Mouse (Mus musculus) limb, embryonic 13.5 days (tissue): ENCODE data around the gene C1qtnf2. TPM values are rescaled to one million over a fixed set of nuclear protein-coding genes. Genes with fewer than 3 reads are reported as not detected.

Experiments used
- polyA plus RNA-seq: library from polyadenylated mRNA; unstranded; fragments of >200 nt; fragmentation: Nextera tagmentation; extraction: Ambion mirVana; gene quantifications from 2 replicates; pipeline ENCODE4 v1.2.1, GENCODE M21; 2015

The C1qtnf2 gene
- polyA plus RNA-seq, 1 experiment from 2014 or later: 20.1 TPM

Other genes with a start within 250 kb of the C1qtnf2 start
- gene Pttg1, start 48.0 kb upstream of the C1qtnf2 start, polyA plus RNA-seq: 100 and 104 TPM in 2 replicates
- gene Slu7, start 40.5 kb upstream of the C1qtnf2 start, polyA plus RNA-seq: 62.9 and 66.3 TPM in 2 replicates
- 12.9 and 14.4 TPM in 2 replicates for gene Ccnjl, start 54.5 kb downstream of the C1qtnf2 start, polyA plus RNA-seq
- gene 4933415A04Rik, start 112.8 kb downstream of the C1qtnf2 start, polyA plus RNA-seq: 4.7 and 5.2 TPM in 2 replicates
- gene Fabp6, start 127.3 kb downstream of the C1qtnf2 start, polyA plus RNA-seq: not detected in 2 replicates
- gene Pwwp2a, start 207.7 kb downstream of the C1qtnf2 start, polyA plus RNA-seq: 27.7 and 28.8 TPM in 2 replicates